In genomic region chr1:130547674-130548429, GRCm38 (mm10) we compare ENCODE assay signal across 8 mouse cellular contexts.
DNase-seq lines count a peak whose midpoint lies in the region; ATAC-seq and TF ChIP-seq lines count a peak whose summit lies in the region.

No protein-coding gene starts in this region.

- peak; percentile 49 to 68 for DNase-seq in adrenal gland, adult 18-20 months (ENCODE audit: low spot score in 2 of 2)
- DNase-seq in adrenal gland, adult 8-10 months, result no peak
- peak; percentile 76 for DNase-seq in adrenal gland, postnatal 10 days
- peak; percentile 50 for DNase-seq in hindbrain, embryonic 10.5 days (ENCODE audit: low spot score)
- peak; percentile 75 for DNase-seq in limb, embryonic 10.5 days (ENCODE audit: low spot score)
- DNase-seq in midbrain, embryonic 10.5 days (ENCODE audit: low spot score), result peak; percentile 57
- peak; percentile 78 to 82 for DNase-seq in spleen, adult 2 months (ENCODE audit: low read depth in 1 of 2, low spot score in 2 of 2)

- H3K36me3 ChIP-seq in forebrain, embryonic 15.5 days, result no peaks in the 10 kb centered on the region
- H3K36me3 ChIP-seq in hindbrain, embryonic 10.5 days, result no peaks in the 10 kb centered on the region
- H3K36me3 ChIP-seq in limb, embryonic 10.5 days, result no peaks in the 10 kb centered on the region
- H3K36me3 ChIP-seq in midbrain, embryonic 10.5 days, result no peaks in the 10 kb centered on the region
- no peaks in the 10 kb centered on the region for H3K36me3 ChIP-seq in spleen, adult 2 months (ENCODE audit: control insufficient read depth, insufficient read depth, low read length)

- peak overlapping the region; percentile 41 for H3K4me2 ChIP-seq in forebrain, embryonic 15.5 days (replicated peaks)

- H3K27me3 ChIP-seq in forebrain, embryonic 15.5 days, result no peaks in the 10 kb centered on the region
- H3K27me3 ChIP-seq in hindbrain, embryonic 10.5 days (ENCODE audit: insufficient read depth, poor library complexity, severe bottlenecking), result no peaks in the 10 kb centered on the region
- no peaks in the 10 kb centered on the region for H3K27me3 ChIP-seq in limb, embryonic 10.5 days (ENCODE audit: low read depth, poor library complexity, severe bottlenecking)
- H3K27me3 ChIP-seq in midbrain, embryonic 10.5 days (ENCODE audit: low read depth, poor library complexity, severe bottlenecking), result no peaks in the 10 kb centered on the region
- no peaks in the 10 kb centered on the region for H3K27me3 ChIP-seq in spleen, adult 2 months (ENCODE audit: control insufficient read depth, insufficient read depth, low read length)

- H3K9me3 ChIP-seq in forebrain, embryonic 15.5 days, result no peaks in the 10 kb centered on the region
- no peaks in the 10 kb centered on the region for H3K9me3 ChIP-seq in hindbrain, embryonic 10.5 days
- no peaks in the 10 kb centered on the region for H3K9me3 ChIP-seq in limb, embryonic 10.5 days (replicated peaks)
- H3K9me3 ChIP-seq in midbrain, embryonic 10.5 days (replicated peaks), result no peaks in the 10 kb centered on the region

- H3K9ac ChIP-seq in forebrain, embryonic 15.5 days (replicated peaks), result peak overlapping the region; percentile 26; the same call in 1 of the 2 replicates

- H3K4me3 ChIP-seq in forebrain, embryonic 15.5 days, result peak overlapping the region; percentile 27
- peak overlapping the region; percentile 45 for H3K4me3 ChIP-seq in hindbrain, embryonic 10.5 days
- peak overlapping the region; percentile 45 for H3K4me3 ChIP-seq in limb, embryonic 10.5 days
- peak overlapping the region; percentile 40 for H3K4me3 ChIP-seq in midbrain, embryonic 10.5 days
- peak overlapping the region; percentile 45 for H3K4me3 ChIP-seq in spleen, adult 2 months (ENCODE audit: extremely low read depth, insufficient read depth, insufficient read length)

- WGBS in forebrain, embryonic 15.5 days, result 21% methylated on average over 25 of the region's 25 CpGs
- WGBS in hindbrain, embryonic 10.5 days, result 27% methylated on average over 25 of the region's 25 CpGs
- WGBS in limb, embryonic 10.5 days, result 26% methylated on average over 25 of the region's 25 CpGs
- 24% methylated on average over 25 of the region's 25 CpGs for WGBS in midbrain, embryonic 10.5 days
- WGBS in spleen, adult 2 months, result 9% methylated on average over 25 of the region's 25 CpGs

- H3K27ac ChIP-seq in forebrain, embryonic 15.5 days (replicated peaks), result no peak overlapping the region
- H3K27ac ChIP-seq in hindbrain, embryonic 10.5 days, result no peak overlapping the region
- H3K27ac ChIP-seq in limb, embryonic 10.5 days, result 0 out of 2 replicates have a peak overlapping the region, but pooled peaks have one; percentile 42
- H3K27ac ChIP-seq in midbrain, embryonic 10.5 days (replicated peaks), result no peak overlapping the region
- peak overlapping the region; percentile 92 for H3K27ac ChIP-seq in spleen, adult 2 months (ENCODE audit: insufficient read depth, low read length)

- no peak for TF ChIP-seq POLR2A in spleen, adult 2 months (IDR thresholded peaks at IDR 0.05; ENCODE audit: low read depth, low read length)

- peak; percentile 68; the same call in 1 of the 2 replicates for TF ChIP-seq CTCF in spleen, adult 2 months (IDR thresholded peaks at IDR 0.05; ENCODE audit: extremely low read depth, insufficient read depth, insufficient read length, insufficient replicate concordance)

- ATAC-seq in forebrain, embryonic 15.5 days (replicated peaks), result peak; percentile 73; the same call in 1 of the 2 replicates

- H3K4me1 ChIP-seq in forebrain, embryonic 15.5 days, result no peaks in the 10 kb centered on the region
- no peaks in the 10 kb centered on the region for H3K4me1 ChIP-seq in hindbrain, embryonic 10.5 days (replicated peaks)
- peaks cover 17% of the 10 kb centered on the region for H3K4me1 ChIP-seq in limb, embryonic 10.5 days
- no peaks in the 10 kb centered on the region for H3K4me1 ChIP-seq in midbrain, embryonic 10.5 days
- H3K4me1 ChIP-seq in spleen, adult 2 months (ENCODE audit: control insufficient read depth, insufficient read depth, insufficient read length), result peaks cover 23% of the 10 kb centered on the region; the same call in 1 of the 2 replicates

Comparison
In these comparisons a context has a peak if more than half of its experiments do, and no peak if none do; other contexts are left out.
1. H3K27ac ChIP-seq: peak in limb, embryonic 10.5 days (single experiment) and spleen, adult 2 months (single experiment); none in forebrain, embryonic 15.5 days (single experiment), hindbrain, embryonic 10.5 days (single experiment) and midbrain, embryonic 10.5 days (single experiment).
2. Peak in every context shown above with its lines, with median percentiles within 50 percentile points of each other: H3K4me3 ChIP-seq.